Mouse (Mus musculus) hindbrain, embryonic 11.5 days (tissue): ENCODE data around the gene Rpl24. TPM values are rescaled to one million over a fixed set of nuclear protein-coding genes. Genes with fewer than 3 reads are reported as not detected.
A peak's percentile ranks its signal among the peaks of the same experiment; 100 is the strongest.

Source experiments
- ATAC-seq: fragments of 200-750 bp; cut with Nextera tagmentation; 2 replicates; pipeline ENCODE4 v1.8.0; 2017; ENCODE audit warnings: mild to moderate bottlenecking, moderate TSS enrichment, moderate library complexity; ENCODE audit not compliant: low FRiP score
- DNase-seq: peaks from one replicate; pipeline ENCODE4 v3.0.0-alpha.2; 2015; ENCODE audit warnings: low spot score
- H3K27ac ChIP-seq: fragments of 300-500 bp; sonication (generic); 2 replicates; pipeline ENCODE4 v1.5.1; 2014; ENCODE audit warnings: mild to moderate bottlenecking, low read depth, low read length
- H3K27me3 ChIP-seq: fragments of 300-500 bp; sonication (generic); 2 replicates; pipeline ENCODE4 v1.6.1; 2014; ENCODE audit warnings: mild to moderate bottlenecking, low read length, moderate library complexity, mixed read lengths; ENCODE audit not compliant: control insufficient read depth, insufficient read depth
- H3K36me3 ChIP-seq: fragments of 300-500 bp; sonication (generic); 2 replicates; pipeline ENCODE4 v1.6.1; 2014; ENCODE audit warnings: mild to moderate bottlenecking, low read length, moderate library complexity, mixed read lengths; ENCODE audit not compliant: control insufficient read depth, insufficient read depth
- H3K4me1 ChIP-seq: fragments of 300-500 bp; sonication (generic); replicated peaks from 2 replicates; pipeline ENCODE4 v1.6.1; 2014; ENCODE audit warnings: low read length, mixed read lengths; ENCODE audit not compliant: control insufficient read depth, insufficient read depth
- H3K4me2 ChIP-seq: fragments of 300-500 bp; sonication (generic); replicated peaks from 2 replicates; pipeline ENCODE4 v1.6.1; 2014; ENCODE audit warnings: mild to moderate bottlenecking, low read depth, low read length
- H3K4me3 ChIP-seq: fragments of 300-500 bp; sonication (generic); 2 replicates; pipeline ENCODE4 v1.5.1; 2014; ENCODE audit warnings: low read depth, low read length
- H3K9ac ChIP-seq: fragments of 300-500 bp; sonication (generic); 2 replicates; pipeline ENCODE4 v1.6.1; 2014; ENCODE audit warnings: low read depth, low read length
- H3K9me3 ChIP-seq: fragments of 300-500 bp; sonication (generic); 2 replicates; pipeline ENCODE4 v1.6.1; 2016; ENCODE audit warnings: low read length; ENCODE audit not compliant: control insufficient read depth
- WGBS: fragments of 180-500 bp; shearing (Covaris S2); extraction: QIAGEN DNeasy Blood & Tissue Kit; methylation state at CpG from one replicate; pipeline ENCODE4 v1.1.7; 2014; 5-methylcytosine and 5-hydroxymethylcytosine counted together
- polyA plus RNA-seq: library from polyadenylated mRNA; unstranded; fragments of >200 nt; fragmentation: Nextera tagmentation; extraction: Ambion mirVana; gene quantifications from 2 replicates; pipeline ENCODE4 v1.2.1, GENCODE M21; 2014

The Rpl24 gene
- 787 and 791 TPM in 2 replicates for polyA plus RNA-seq

DNA sequence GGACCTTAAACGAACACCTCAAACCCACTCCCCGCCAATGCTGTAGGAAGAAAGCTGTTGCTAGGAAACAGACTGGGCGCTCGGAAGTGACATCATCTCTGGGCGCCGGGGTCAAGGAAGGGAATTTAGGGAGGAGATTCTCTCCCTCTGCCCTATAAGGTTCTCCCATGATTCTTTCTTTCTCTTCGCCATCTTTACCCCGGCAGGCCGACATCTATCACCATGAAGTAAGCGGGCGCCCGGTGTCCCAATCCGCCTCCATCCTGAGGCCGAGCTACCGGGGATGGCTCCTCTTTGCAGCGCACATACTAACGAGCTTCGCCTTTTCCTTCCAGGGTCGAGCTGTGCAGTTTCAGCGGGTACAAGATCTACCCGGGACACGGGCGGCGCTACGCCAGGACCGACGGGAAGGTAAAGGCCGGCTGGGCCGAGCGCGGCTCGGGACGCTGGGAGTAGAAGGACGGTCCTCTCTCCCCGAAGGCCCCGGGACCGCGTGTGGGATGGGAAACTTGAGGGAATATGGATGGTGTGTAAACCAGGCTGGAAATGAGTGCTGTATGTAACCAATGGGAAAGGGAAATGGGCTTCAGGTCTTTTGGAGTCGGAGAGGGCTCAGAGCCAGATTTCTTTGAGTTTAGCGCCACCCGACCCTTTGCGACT is at the start of gene Rpl24:
Gene Rpl24, plus strand, starts transcription at position 64 of the 660 bp plus-strand sequence.
- H3K9ac ChIP-seq = peak within 1 kb of the TSS; percentile 85
- ATAC-seq = peak; percentile 95
- no peaks in the 10 kb centered on the region for H3K27me3 ChIP-seq
- peak; percentile 97 for DNase-seq
- peaks cover 4% of the 10 kb centered on the region; the same call in 1 of the 2 replicates for H3K4me1 ChIP-seq
- no peaks in the 10 kb centered on the region for H3K9me3 ChIP-seq
- peaks cover 8% of the 10 kb centered on the region for H3K36me3 ChIP-seq
- 0% methylated on average over 42 of the region's 42 CpGs for WGBS
- peak within 1 kb of the TSS; percentile 65 for H3K4me2 ChIP-seq
- H3K27ac ChIP-seq = peak within 1 kb of the TSS; percentile 80
- H3K4me3 ChIP-seq = peak within 1 kb of the TSS; percentile 89

DNA sequence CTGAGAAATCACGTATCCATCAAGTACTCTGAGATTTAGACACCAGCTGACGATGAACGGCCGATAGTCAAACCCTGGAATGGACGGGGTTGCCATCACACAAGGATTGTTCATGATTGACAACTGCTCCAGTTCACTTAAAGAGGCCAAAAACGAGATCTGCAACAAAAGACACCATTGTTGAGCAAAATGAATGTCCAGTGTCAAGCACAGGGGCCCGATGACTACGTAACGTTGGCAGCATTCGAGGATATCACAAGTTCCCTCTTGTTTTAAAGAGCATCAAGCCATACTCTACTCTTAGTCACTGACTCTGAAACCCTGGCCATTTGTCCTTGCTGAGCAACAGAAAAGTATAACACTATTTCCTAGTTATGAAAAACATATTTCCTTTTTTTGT is 44.0 kb upstream of the Rpl24 start:
- ATAC-seq (no peak), DNase-seq (no peak)
- WGBS = 87% methylated on average over 10 of the region's 10 CpGs
- H3K4me2 ChIP-seq = no peak overlapping the region
- H3K4me1 ChIP-seq = no peaks in the 10 kb centered on the region
- H3K27me3 ChIP-seq = no peaks in the 10 kb centered on the region
- no peak overlapping the region for H3K9ac ChIP-seq
- no peak overlapping the region for H3K4me3 ChIP-seq
- H3K27ac ChIP-seq = no peak overlapping the region
- H3K9me3 ChIP-seq = no peaks in the 10 kb centered on the region
- 0 out of 2 replicates have a peak, but pooled peaks cover 2% of the 10 kb centered on the region for H3K36me3 ChIP-seq

DNA sequence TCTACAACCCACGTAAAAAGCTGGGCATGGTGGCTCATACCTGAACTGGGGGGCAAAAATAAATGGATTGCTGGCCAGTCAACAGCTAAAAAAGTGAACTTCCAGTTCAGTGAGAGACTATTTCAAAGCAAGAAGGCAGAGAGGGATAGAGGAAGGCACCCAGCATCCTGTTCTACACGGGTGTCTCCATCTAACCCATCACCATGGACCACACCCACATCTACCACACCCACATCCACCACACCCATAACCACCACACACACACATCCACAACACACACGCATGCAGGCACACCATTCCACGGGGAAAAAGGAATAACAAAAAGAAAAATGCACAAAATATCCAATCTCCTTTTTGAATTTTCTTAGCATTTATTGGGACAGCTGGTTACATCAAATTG is 42.1 kb upstream of the Rpl24 start:
- Histone ChIP-seq H3K4me3 (no peak overlapping the region), H3K4me2 (no peak overlapping the region), H3K4me1 (no peaks in the 10 kb centered on the region), H3K9me3 (no peaks in the 10 kb centered on the region), H3K27ac (no peak overlapping the region), H3K9ac (no peak overlapping the region), H3K36me3 (0 out of 2 replicates have a peak, but pooled peaks cover 2% of the 10 kb centered on the region), H3K27me3 (no peaks in the 10 kb centered on the region)
- ATAC-seq (no peak), DNase-seq (no peak)
- WGBS = 94% methylated on average over 4 of the region's 4 CpGs

DNA sequence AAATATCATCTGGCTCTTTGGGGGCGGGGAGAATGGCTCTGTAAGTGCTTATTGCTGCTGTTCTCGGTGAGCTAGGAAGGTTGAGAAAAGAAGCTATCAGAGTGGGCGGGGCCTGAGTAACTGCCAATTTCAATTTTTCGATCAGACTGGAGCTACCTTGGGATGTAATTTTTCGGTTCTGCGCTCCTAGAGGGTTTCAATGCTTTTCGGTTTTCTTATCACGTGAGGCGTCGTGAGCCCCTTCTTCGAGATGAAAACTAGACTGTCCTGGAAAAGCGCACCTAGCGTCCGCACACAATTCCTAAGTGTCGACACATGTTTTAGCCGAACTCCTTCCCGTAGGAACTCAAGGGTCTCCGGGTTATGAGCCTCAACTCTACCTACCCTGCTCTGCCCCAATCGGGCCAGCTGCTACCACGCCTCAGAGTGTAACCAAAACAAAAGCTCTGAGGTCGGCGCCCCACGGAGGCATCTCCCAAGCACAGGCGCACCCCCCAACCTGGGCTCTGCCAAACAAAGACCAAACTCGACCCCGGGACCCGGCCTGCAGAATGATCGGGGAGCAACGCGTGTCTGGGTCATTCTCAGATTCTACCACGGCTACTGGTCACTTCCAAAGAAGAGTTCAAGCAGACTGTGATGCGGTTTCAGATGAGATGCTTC is 32.3 kb upstream of the Rpl24 start:
- 2% methylated on average over 32 of the region's 32 CpGs for WGBS

DNA sequence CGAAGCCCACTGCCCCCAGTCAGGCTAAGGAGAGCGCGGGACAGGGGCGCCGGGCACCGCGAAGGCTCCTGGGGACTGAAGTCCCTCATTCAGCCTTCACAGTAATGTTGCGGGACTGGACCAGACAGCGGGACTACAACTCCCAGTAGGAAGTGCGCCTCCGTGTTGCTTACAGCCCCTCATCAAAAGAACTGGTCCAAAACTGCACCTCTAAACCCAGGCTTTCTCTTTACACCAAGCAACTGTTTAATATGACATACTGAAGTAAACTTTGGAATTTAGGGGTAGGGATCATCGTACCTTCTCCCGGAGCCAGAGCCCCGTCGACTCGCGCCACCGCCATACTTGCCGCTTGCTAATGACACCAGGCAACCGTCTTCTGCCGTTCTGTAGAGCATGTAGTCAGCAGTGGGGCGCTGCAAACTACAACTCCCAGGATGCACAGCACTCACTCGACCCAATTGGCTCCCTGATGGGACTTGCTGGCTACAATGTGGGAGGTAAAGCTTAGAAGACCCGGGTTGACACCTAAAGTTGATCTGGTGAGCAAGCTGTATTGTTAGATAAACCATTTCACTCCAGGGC is 31.5 kb upstream of the Rpl24 start, which contains the start of gene Cep97:
Gene Cep97, minus strand, starts transcription at position 403 of the 585 bp plus-strand sequence.
- H3K27ac ChIP-seq = peak within 1 kb of the TSS; percentile 69
- no peaks in the 10 kb centered on the region; the same call in 1 of the 2 replicates for H3K36me3 ChIP-seq
- H3K9me3 ChIP-seq = no peaks in the 10 kb centered on the region
- peak within 1 kb of the TSS; percentile 72 for H3K9ac ChIP-seq
- no peaks in the 10 kb centered on the region for H3K4me1 ChIP-seq
- H3K4me2 ChIP-seq = peak within 1 kb of the TSS; percentile 64
- H3K27me3 ChIP-seq = no peaks in the 10 kb centered on the region
- DNase-seq (peak; percentile 91), ATAC-seq (peak; percentile 99)
- peak within 1 kb of the TSS; percentile 74 for H3K4me3 ChIP-seq
- WGBS = under 1% methylated on average over 24 of the region's 24 CpGs

More for the DNA sequence above, 32.3 kb upstream of the Rpl24 start:
- H3K27ac ChIP-seq = peak overlapping the region; percentile 69
- H3K4me2 ChIP-seq = peak overlapping the region; percentile 64
- DNase-seq = peak; percentile 65
- peak overlapping the region; percentile 74 for H3K4me3 ChIP-seq
- H3K4me1 ChIP-seq = no peaks in the 10 kb centered on the region
- no peaks in the 10 kb centered on the region for H3K9me3 ChIP-seq
- H3K9ac ChIP-seq = peak overlapping the region; percentile 72
- no peaks in the 10 kb centered on the region for H3K27me3 ChIP-seq
- peak; percentile 73 for ATAC-seq
- H3K36me3 ChIP-seq = peaks cover 2% of the 10 kb centered on the region; the same call in 1 of the 2 replicates

DNA sequence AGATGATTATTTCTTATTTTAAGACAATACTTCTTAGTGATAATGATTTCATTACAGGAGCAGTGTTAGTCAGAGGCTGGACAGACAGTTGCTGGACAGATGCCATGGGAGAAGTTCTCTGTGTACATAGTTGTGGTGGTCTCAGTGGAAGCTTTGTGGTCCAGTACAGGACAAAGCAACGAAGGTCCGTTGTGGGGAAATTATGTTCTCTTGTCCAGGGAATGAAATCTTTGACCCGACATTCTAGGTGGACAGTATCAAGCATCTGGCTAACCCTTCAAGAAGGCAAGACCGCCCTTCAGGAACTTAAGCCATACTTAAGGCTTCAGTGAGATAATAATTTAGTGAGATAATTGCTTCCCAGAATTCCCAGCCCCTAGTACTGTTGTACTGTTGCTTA is 27.3 kb upstream of the Rpl24 start:
- Histone ChIP-seq H3K4me1 (no peaks in the 10 kb centered on the region), H3K4me3 (no peak overlapping the region), H3K4me2 (no peak overlapping the region), H3K27ac (no peak overlapping the region), H3K9ac (no peak overlapping the region), H3K36me3 (no peaks in the 10 kb centered on the region), H3K9me3 (no peaks in the 10 kb centered on the region), H3K27me3 (no peaks in the 10 kb centered on the region)
- ATAC-seq (no peak), DNase-seq (no peak)
- WGBS = 77% methylated on average over 4 of the region's 4 CpGs

DNA sequence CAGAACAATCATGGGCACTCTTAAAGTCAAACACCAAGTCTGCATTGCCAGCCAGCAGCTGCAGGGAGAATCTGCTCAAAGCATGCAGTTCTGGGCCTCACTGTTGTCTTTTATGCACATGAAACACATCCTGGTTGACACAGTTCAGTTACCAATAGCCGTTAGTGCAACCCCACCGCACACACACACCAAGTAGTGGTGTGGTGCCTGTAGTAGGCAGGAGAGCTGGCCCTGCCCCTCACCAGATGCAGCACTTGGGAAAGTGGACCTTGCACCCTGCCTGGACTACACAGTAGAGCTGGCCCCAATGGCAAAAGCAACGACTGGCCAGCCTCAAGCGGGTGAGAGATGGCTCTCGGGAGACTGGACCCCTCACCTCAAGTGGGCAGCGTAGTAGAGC is 26.4 kb upstream of the Rpl24 start:
- Histone ChIP-seq H3K4me1 (no peaks in the 10 kb centered on the region), H3K9ac (no peak overlapping the region), H3K27ac (no peak overlapping the region), H3K9me3 (no peaks in the 10 kb centered on the region), H3K4me3 (no peak overlapping the region), H3K27me3 (no peaks in the 10 kb centered on the region), H3K4me2 (no peak overlapping the region), H3K36me3 (no peaks in the 10 kb centered on the region)
- ATAC-seq (no peak), DNase-seq (no peak)
- WGBS = 90% methylated on average over 6 of the region's 6 CpGs

DNA sequence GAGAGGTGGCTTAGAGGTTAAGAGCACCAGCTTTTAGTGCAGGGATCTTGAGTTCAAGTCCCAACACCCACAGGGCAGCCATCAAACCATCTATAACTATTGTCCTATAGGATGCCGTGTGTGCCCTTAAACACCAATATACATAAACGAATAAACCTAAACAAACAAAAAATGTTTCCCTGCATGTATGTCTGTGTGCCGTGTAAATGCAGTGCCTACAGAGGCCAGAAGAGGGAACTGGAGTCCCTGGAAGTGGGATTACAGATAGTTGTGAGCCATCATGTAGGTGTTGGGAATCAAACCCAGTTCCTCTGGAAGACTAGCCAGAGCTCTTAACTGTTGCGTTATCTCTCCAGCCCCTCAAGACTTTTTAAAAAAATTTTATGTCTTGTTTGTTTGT is 25.3 kb upstream of the Rpl24 start:
- no peaks in the 10 kb centered on the region for H3K9me3 ChIP-seq
- H3K4me3 ChIP-seq = no peak overlapping the region
- no peaks in the 10 kb centered on the region for H3K36me3 ChIP-seq
- H3K27ac ChIP-seq = no peak overlapping the region
- H3K4me2 ChIP-seq = no peak overlapping the region
- WGBS = 90% methylated on average over 4 of the region's 4 CpGs
- H3K9ac ChIP-seq = no peak overlapping the region
- DNase-seq (no peak), ATAC-seq (no peak)
- no peaks in the 10 kb centered on the region for H3K4me1 ChIP-seq
- no peaks in the 10 kb centered on the region for H3K27me3 ChIP-seq
